Mouse (Mus musculus): ENCODE results near the gene Hist2h2aa1. TPM values are rescaled to one million over a fixed set of nuclear protein-coding genes. Genes with fewer than 3 reads are reported as not detected.
A peak's percentile ranks its signal among the peaks of the same experiment; 100 is the strongest.

Gene Hist2h2aa1
- polyA plus RNA-seq, 1 experiment from 2014 or later = 21.5 TPM

- 44% methylated on average over 8 of the region's 8 CpGs for WGBS
- 0 out of 2 replicates have a peak overlapping the region, but pooled peaks have one; percentile 20 for H3K9ac ChIP-seq (ENCODE audit: low read length)
- no peaks in the 10 kb centered on the region for H3K36me3 ChIP-seq (ENCODE audit: control insufficient read depth, insufficient read depth, low read length)
- H3K27ac ChIP-seq (ENCODE audit: low read length) = no peak overlapping the region
- peaks cover 15% of the 10 kb centered on the region for H3K4me1 ChIP-seq (replicated peaks; ENCODE audit: control insufficient read depth, insufficient read depth, low read length)
- no peaks in the 10 kb centered on the region for H3K27me3 ChIP-seq (ENCODE audit: control insufficient read depth, insufficient read depth, low read depth, low read length)
- ATAC-seq (ENCODE audit: low read depth) = peak; percentile 16; the same call in 1 of the 2 replicates
- H3K4me2 ChIP-seq (ENCODE audit: low read depth, low read length) = no peak overlapping the region
- H3K4me3 ChIP-seq (ENCODE audit: low read length) = no peak overlapping the region
- no peaks in the 10 kb centered on the region for H3K9me3 ChIP-seq (ENCODE audit: control insufficient read depth, low read length)
Measured at GRCm38 (mm10) chr3:96226695-96227648, 18.3 kb upstream of the Hist2h2aa1 start.

- ATAC-seq (ENCODE audit: low read depth) = no peak
- Histone ChIP-seq H3K27me3 (ENCODE audit: control insufficient read depth, insufficient read depth, low read depth, low read length) (no peaks in the 10 kb centered on the region), H3K4me1 (replicated peaks; ENCODE audit: control insufficient read depth, insufficient read depth, low read length) (peaks cover 4% of the 10 kb centered on the region), H3K4me3 (ENCODE audit: low read length) (no peak overlapping the region), H3K36me3 (ENCODE audit: control insufficient read depth, insufficient read depth, low read length) (no peaks in the 10 kb centered on the region), H3K27ac (ENCODE audit: low read length) (no peak overlapping the region), H3K9me3 (ENCODE audit: control insufficient read depth, low read length) (no peaks in the 10 kb centered on the region), H3K9ac (ENCODE audit: low read length) (no peak overlapping the region), H3K4me2 (ENCODE audit: low read depth, low read length) (no peak overlapping the region)
- whole genome bisulfite sequencing = 55% methylated on average over 2 of the region's 2 CpGs
Measured at GRCm38 (mm10) chr3:96228828-96229227, 16.5 kb upstream of the Hist2h2aa1 start.

GRCm38 (mm10) chr3:96230404-96230803 is 14.9 kb upstream of the Hist2h2aa1 start:
- Histone ChIP-seq H3K27ac (ENCODE audit: low read length) (no peak overlapping the region), H3K4me3 (ENCODE audit: low read length) (no peak overlapping the region), H3K4me2 (ENCODE audit: low read depth, low read length) (no peak overlapping the region), H3K9me3 (ENCODE audit: control insufficient read depth, low read length) (no peaks in the 10 kb centered on the region), H3K4me1 (replicated peaks; ENCODE audit: control insufficient read depth, insufficient read depth, low read length) (peaks cover 4% of the 10 kb centered on the region), H3K27me3 (ENCODE audit: control insufficient read depth, insufficient read depth, low read depth, low read length) (no peaks in the 10 kb centered on the region), H3K36me3 (ENCODE audit: control insufficient read depth, insufficient read depth, low read length) (no peaks in the 10 kb centered on the region), H3K9ac (ENCODE audit: low read length) (no peak overlapping the region)
- WGBS = 77% methylated on average over 2 of the region's 2 CpGs
- no peak for ATAC-seq (ENCODE audit: low read depth)

GRCm38 (mm10) chr3:96230910-96231757 is 14.2 kb upstream of the Hist2h2aa1 start:
- H3K36me3 ChIP-seq (ENCODE audit: control insufficient read depth, insufficient read depth, low read length) = no peaks in the 10 kb centered on the region
- 57% methylated on average over 4 of the region's 4 CpGs for WGBS
- H3K27ac ChIP-seq (ENCODE audit: low read length) = no peak overlapping the region
- no peak overlapping the region for H3K4me2 ChIP-seq (ENCODE audit: low read depth, low read length)
- no peak overlapping the region for H3K4me3 ChIP-seq (ENCODE audit: low read length)
- no peak overlapping the region for H3K9ac ChIP-seq (ENCODE audit: low read length)
- peaks cover 4% of the 10 kb centered on the region for H3K4me1 ChIP-seq (replicated peaks; ENCODE audit: control insufficient read depth, insufficient read depth, low read length)
- H3K27me3 ChIP-seq (ENCODE audit: control insufficient read depth, insufficient read depth, low read depth, low read length) = no peaks in the 10 kb centered on the region
- no peak for ATAC-seq (ENCODE audit: low read depth)
- H3K9me3 ChIP-seq (ENCODE audit: control insufficient read depth, low read length) = no peaks in the 10 kb centered on the region

GRCm38 (mm10) chr3:96231758-96232120 is 13.6 kb upstream of the Hist2h2aa1 start:
- peak; percentile 44; the same call in 1 of the 2 replicates for ATAC-seq (ENCODE audit: low read depth)
- H3K36me3 ChIP-seq (ENCODE audit: control insufficient read depth, insufficient read depth, low read length) = no peaks in the 10 kb centered on the region
- 37% methylated on average over 2 of the region's 2 CpGs for WGBS

GRCm38 (mm10) chr3:96234914-96235313 is 10.4 kb upstream of the Hist2h2aa1 start:
- 92% methylated on average over 2 of the region's 2 CpGs for WGBS
- no peak overlapping the region for H3K4me3 ChIP-seq (ENCODE audit: low read length)

More at GRCm38 (mm10) chr3:96231758-96232120, 13.6 kb upstream of the Hist2h2aa1 start:
- Histone ChIP-seq H3K9ac (ENCODE audit: low read length) (no peak overlapping the region), H3K4me1 (replicated peaks; ENCODE audit: control insufficient read depth, insufficient read depth, low read length) (peaks cover 7% of the 10 kb centered on the region), H3K27ac (ENCODE audit: low read length) (no peak overlapping the region), H3K4me2 (ENCODE audit: low read depth, low read length) (no peak overlapping the region), H3K27me3 (ENCODE audit: control insufficient read depth, insufficient read depth, low read depth, low read length) (no peaks in the 10 kb centered on the region), H3K9me3 (ENCODE audit: control insufficient read depth, low read length) (no peaks in the 10 kb centered on the region), H3K4me3 (ENCODE audit: low read length) (no peak overlapping the region)

GRCm38 (mm10) chr3:96235836-96236235 is 9.5 kb upstream of the Hist2h2aa1 start:
- H3K9ac ChIP-seq (ENCODE audit: low read length) = no peak overlapping the region
- no peak for ATAC-seq (ENCODE audit: low read depth)
- H3K4me1 ChIP-seq (replicated peaks; ENCODE audit: control insufficient read depth, insufficient read depth, low read length) = peaks cover 20% of the 10 kb centered on the region
- H3K36me3 ChIP-seq (ENCODE audit: control insufficient read depth, insufficient read depth, low read length) = no peaks in the 10 kb centered on the region
- H3K4me3 ChIP-seq (ENCODE audit: low read length) = no peak overlapping the region
- H3K9me3 ChIP-seq (ENCODE audit: control insufficient read depth, low read length) = no peaks in the 10 kb centered on the region
- no peak overlapping the region for H3K27ac ChIP-seq (ENCODE audit: low read length)
- 26% methylated on average over 3 of the region's 3 CpGs for WGBS
- H3K4me2 ChIP-seq (ENCODE audit: low read depth, low read length) = no peak overlapping the region
- H3K27me3 ChIP-seq (ENCODE audit: control insufficient read depth, insufficient read depth, low read depth, low read length) = no peaks in the 10 kb centered on the region

More at GRCm38 (mm10) chr3:96234914-96235313, 10.4 kb upstream of the Hist2h2aa1 start:
- Histone ChIP-seq H3K4me2 (ENCODE audit: low read depth, low read length) (no peak overlapping the region), H3K36me3 (ENCODE audit: control insufficient read depth, insufficient read depth, low read length) (no peaks in the 10 kb centered on the region), H3K9me3 (ENCODE audit: control insufficient read depth, low read length) (no peaks in the 10 kb centered on the region), H3K9ac (ENCODE audit: low read length) (no peak overlapping the region), H3K27ac (ENCODE audit: low read length) (no peak overlapping the region), H3K4me1 (replicated peaks; ENCODE audit: control insufficient read depth, insufficient read depth, low read length) (peaks cover 18% of the 10 kb centered on the region), H3K27me3 (ENCODE audit: control insufficient read depth, insufficient read depth, low read depth, low read length) (no peaks in the 10 kb centered on the region)
- no peak for ATAC-seq (ENCODE audit: low read depth)

- 65% methylated on average over 4 of the region's 4 CpGs for WGBS
- no peak for ATAC-seq (ENCODE audit: low read depth)
- Histone ChIP-seq H3K4me2 (ENCODE audit: low read depth, low read length) (peak overlapping the region; percentile 68), H3K9ac (ENCODE audit: low read length) (peak overlapping the region; percentile 75), H3K4me3 (ENCODE audit: low read length) (peak overlapping the region; percentile 62), H3K27me3 (ENCODE audit: control insufficient read depth, insufficient read depth, low read depth, low read length) (no peaks in the 10 kb centered on the region), H3K27ac (ENCODE audit: low read length) (peak overlapping the region; percentile 84), H3K4me1 (replicated peaks; ENCODE audit: control insufficient read depth, insufficient read depth, low read length) (peaks cover 23% of the 10 kb centered on the region), H3K9me3 (ENCODE audit: control insufficient read depth, low read length) (no peaks in the 10 kb centered on the region), H3K36me3 (ENCODE audit: control insufficient read depth, insufficient read depth, low read length) (no peaks in the 10 kb centered on the region)
Measured at GRCm38 (mm10) chr3:96236834-96237334, 8.4 kb upstream of the Hist2h2aa1 start.
